Mouse (Mus musculus): ENCODE data around the gene Hoxa11.

The Hoxa11 gene

DNA sequence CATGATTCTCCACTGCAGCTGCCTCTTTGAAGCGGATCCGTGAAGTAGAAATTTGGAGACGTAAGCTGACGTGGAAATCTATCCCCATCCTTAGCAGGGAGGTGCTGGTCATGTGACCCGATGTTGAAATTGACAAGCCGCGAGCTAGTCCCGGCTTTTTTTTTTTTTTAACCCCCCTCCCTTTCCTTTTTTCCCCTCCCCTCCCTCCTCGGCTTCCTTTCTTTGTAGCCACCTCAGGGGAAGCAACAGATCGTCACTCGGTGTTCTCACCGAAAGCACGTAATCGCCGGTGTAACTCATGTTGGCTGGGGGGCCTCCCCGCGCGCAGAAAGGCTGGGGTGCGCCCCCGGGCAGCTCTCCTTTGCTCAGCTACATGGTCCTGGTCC lies at the start of gene Hoxa11:
TSS of gene Hoxa11 (minus strand) at position 54 of the 386 bp plus-strand sequence.
- no peak for DNase-seq (ENCODE audit: low read depth)

DNA sequence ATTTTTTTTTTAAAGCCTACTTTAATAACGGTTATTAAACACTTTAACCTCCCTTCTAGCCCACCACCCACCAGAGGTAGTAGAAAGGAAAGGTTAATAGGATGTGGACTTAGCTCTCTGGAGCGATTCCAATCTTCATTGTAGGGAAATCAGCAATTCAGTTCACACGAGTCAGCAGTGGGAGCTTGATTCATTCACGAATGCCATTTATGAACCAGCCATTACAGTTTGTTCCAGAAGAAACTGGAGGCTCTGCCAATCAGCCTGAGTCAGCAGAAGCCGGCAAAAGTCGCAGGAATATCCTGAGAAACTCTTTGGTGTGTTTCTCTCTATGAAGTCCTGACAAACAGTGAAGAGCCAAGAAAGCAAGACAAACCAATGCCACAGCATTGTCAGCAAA lies 49.0 kb upstream of the Hoxa11 start:
- no peak for DNase-seq (ENCODE audit: low read depth)

DNA sequence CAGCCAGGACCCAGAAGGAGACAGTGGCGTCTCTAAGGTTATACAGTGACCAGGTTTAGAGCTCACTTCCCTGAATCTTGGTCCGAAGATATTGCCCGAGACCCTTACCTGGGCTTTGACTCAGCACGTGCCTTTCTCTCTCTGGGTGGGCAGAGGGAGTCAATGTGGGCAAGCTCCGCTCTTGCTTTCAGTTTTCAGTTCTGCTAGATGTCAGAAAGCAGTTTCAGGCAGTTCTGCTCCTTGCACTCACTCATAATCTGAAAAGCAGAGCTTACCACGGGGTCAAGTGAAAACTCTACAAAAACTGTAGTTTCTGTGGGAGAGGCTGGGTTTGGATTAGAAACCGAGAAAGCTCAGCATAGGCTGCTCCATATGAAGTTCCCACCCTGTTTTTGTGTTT lies 46.7 kb upstream of the Hoxa11 start:
- DNase-seq (ENCODE audit: low read depth), result no peak

GRCm38 (mm10) chr6:52291021-52291860 lies 45.6 kb upstream of the Hoxa11 start:
- DNase-seq (ENCODE audit: low read depth), result no peak

DNA sequence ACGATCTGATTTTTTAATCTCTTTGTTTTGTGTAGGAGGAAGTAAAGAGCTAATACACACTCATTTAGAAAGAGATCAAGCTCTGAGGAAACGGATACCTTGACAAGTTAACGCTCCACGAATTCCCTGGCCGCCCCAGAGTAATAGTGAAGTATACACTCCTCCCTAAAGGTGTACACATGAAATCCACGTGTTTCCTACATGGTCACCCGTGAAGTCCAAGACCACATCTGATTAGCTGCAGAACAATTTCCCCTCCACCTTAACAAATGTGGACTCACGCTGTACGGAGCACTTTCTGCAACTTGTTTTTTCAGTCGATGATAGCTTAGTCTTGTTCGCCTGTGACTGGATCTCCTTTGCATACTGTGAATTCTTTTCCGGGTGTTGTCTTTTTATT lies 44.6 kb upstream of the Hoxa11 start:
- no peak for DNase-seq (ENCODE audit: low read depth)

DNA sequence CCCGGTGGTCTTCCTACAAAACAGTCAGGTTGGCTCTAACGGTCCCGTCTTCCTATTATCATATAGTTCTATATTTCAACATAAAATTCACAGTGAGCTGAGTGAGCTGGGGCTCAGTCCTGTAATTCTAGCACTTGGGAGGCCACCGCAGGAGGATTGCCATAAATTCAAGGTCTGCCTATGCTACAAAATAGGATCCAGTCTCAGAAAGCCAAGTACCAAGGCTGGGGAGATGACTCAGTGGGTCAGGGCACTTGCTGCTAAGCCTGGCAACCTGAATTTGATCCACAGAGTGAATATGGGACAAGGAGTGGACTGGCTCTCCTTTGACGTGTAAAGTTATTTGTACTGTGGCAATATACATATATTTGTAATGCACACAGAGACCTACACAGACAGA lies 38.3 kb upstream of the Hoxa11 start:
- no peak for DNase-seq (ENCODE audit: low read depth)

DNA sequence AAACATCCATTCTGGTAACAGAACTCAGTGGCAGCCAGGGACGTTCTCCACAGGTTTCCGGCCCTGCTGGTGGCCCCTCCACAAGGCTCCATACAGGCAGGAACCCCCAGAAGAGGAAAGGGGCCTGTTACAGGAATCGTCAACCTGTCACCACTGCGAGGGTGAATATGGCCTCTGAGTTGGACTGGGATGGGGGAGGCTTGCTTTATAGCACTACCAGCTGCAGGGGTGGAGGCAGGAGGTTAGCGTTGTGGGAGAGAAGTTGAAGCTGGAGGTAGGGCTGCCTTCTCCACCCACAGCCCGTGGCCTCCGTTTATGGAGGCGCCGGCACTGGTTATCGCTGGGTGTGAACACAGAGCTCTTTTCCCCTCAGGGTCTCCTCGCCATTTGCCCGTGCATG lies 35.5 kb upstream of the Hoxa11 start:
- DNase-seq (ENCODE audit: low read depth), result no peak

- no peak for DNase-seq (ENCODE audit: low read depth)
Measured at GRCm38 (mm10) chr6:52276920-52277319, 31.3 kb upstream of the Hoxa11 start.

DNA sequence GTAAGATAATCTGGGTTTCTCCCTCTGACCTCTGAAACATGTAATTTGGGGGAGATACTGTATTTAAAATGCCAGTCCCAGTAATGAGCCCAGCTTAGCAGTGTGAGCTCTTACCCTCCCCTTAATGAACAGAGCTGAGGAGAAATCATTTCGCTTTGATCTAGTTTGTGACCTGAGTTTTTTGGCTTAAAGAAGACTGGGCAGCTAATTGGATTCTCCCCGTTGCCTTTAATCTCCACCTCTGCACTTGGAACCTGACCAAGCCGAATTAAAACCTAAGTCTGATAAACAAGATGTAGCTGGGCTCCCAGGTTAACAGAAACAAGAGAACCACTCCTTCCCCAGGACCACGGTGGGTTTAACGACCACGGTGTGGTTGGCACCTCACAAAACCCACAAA lies 30.8 kb upstream of the Hoxa11 start:
- DNase-seq (ENCODE audit: low read depth), result no peak

- DNase-seq (ENCODE audit: low read depth), result no peak
Measured at GRCm38 (mm10) chr6:52275563-52276280, 30.1 kb upstream of the Hoxa11 start.

DNA sequence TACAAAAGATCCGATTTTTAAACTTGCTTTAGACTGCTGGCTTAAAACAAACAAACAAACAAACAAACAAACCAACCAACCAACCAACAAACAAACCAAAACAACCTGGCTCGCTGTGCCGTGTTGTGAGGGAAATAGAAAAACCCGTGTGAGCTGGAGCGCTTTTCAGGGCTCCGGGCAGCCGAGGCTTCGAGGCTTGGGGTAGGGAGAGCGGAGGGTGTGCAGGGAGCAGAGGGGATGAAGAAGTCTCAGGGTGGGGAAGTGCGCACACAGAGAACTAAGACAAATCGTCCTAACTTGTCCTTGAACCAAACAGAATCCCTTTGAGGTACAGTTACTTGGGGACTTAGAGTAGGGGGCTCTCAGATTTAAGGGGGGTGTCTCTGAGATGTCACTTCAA lies 29.0 kb upstream of the Hoxa11 start:
- DNase-seq (ENCODE audit: low read depth), result no peak

DNA sequence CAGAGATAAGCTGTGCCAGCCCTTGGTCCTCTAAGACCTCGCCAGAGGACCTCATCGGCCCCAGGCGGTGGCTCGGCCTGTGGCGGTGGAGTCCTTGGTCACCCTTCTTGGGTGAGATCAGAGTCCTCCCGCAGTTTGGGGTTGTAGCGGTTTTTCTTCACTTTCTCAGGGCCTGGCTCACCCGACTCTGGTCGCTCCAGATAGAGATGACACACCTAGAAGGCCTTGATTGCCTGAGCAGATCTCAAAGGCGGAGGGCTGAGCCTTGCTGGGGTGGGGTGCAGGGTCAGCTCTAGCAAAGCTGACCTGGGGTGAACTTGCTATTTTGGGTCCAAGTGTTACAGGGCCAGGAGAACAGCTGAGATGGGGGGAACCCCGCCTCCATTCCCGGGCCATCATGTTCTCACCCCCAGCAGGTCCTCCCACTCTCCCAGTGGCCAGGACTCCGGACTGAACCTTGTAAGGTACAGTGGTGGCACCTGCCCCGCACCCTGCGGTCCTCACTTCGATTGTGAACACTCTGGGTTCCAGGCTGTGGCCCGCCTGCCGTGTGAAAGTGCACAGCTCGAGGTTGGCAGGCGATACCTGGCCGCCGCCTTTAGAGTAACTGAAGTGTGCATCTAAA lies 28.2 kb upstream of the Hoxa11 start:
- no peak for DNase-seq (ENCODE audit: low read depth)

GRCm38 (mm10) chr6:52272766-52273655 lies 27.4 kb upstream of the Hoxa11 start:
- no peak for DNase-seq (ENCODE audit: low read depth)

DNA sequence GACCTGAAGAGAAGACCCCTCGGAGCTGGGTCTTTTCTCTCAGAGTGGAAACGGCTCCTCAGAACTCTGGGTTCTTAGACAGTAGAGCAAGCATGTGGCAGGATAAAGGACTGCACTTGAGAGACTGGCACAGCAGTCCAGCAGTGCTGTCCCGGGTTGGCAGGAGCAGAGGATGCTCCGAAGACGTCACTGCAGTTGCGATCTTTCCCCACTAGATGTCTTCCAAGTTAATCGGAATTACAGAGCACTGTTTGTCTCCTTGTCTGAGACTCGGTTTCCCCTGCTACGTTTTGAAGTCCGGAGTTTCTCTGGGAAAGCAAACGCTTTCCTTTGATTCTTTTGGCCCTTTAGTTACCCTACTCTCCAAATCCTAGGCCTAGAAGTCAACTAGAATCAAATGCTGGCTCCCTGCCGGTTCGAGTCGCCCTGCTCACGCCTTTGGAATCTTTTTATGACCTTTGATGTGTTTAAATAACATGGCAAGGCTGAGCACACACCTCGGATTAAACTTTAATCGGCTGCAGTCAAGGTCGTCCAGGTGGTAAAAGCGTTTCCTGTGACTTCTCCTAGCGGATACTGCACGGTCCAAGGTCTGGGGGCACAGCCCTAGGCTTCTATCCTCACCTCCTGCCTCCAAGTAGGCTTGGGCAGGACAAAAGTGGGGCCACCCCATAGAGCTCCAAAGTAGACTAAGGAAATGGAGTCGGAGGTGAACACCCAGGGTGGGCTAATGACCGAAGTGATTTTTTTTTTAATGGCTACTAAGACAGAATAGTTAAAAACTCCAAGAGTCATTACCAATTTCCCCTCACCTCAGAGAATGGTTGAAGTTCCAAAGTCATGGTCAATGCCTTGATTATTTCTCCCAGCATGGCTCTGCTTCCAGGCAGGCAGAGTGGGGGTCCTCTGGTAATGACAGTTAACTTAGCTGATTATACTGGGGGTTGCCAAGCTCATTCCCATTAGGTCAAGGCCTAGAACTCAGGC lies 25.2 kb upstream of the Hoxa11 start:
- peak; percentile 62 for DNase-seq (ENCODE audit: low read depth)

GRCm38 (mm10) chr6:52268756-52269155 lies 23.1 kb upstream of the Hoxa11 start:
- DNase-seq (ENCODE audit: low read depth), result no peak

DNA sequence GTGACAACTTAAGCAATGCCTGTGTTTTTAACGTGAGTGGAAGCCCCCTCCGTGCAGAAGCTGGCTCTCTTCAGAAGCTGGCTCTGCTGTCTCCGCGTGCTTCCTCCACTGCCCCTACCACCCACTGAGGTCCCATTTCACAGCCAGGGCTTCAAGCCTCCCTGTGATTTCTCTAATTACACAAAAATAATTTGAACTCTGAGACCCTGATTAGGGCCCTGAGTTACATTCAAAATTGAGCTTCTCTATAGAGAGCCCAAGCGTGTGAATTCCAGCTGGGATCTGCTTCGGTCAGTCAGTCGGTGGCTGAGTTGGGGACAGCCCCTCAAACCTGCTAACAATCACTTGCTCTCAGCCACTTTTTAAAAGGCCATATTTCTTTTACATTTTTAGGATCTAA lies 22.7 kb upstream of the Hoxa11 start:
- DNase-seq (ENCODE audit: low read depth), result no peak

GRCm38 (mm10) chr6:52267691-52268090 lies 22.1 kb upstream of the Hoxa11 start:
- no peak for DNase-seq (ENCODE audit: low read depth)

GRCm38 (mm10) chr6:52267221-52267620 lies 21.6 kb upstream of the Hoxa11 start:
- DNase-seq (ENCODE audit: low read depth), result no peak

- no peak for DNase-seq (ENCODE audit: low read depth)
Measured at GRCm38 (mm10) chr6:52266666-52266985, 21.0 kb upstream of the Hoxa11 start.

DNA sequence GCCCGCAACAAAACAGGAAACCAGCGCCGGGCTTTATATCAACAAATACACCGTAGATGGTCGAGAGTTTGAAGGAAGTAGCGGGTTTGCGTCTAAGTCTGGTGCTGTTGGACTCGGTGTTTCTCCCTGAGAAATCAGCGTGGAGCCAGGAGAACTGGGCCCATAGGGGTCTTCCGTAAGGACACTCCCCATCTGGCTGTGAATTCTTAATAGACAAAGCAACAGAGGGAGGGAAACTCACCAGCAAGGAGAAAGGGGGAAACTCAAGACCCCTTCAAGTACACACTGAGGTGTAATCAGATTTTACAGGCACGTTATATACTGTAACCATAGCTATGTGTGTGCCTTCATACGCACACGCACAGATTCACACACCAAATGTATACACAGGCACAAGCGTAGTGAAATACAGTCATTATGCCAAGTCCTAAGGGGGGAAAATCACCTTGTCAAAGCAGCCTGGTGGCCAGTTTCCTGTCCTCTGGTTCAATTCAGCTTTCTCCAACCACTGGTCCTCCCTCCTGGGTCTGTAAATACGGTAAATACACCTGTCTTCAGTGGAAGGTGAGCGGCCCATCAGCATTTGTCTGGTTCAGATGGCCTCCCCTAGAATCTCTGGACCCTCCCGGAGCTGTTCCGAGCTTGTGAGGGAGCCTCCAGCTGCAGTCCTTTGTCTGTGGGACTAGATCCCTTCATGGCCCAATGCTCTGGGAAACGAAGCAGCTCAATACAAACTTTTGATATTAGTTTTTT lies 20.5 kb upstream of the Hoxa11 start:
- no peak for DNase-seq (ENCODE audit: low read depth)
